Mouse (Mus musculus): ENCODE data around the gene Med26.
A peak's percentile ranks its signal among the peaks of the same experiment; 100 is the strongest.

Gene Med26

DNA sequence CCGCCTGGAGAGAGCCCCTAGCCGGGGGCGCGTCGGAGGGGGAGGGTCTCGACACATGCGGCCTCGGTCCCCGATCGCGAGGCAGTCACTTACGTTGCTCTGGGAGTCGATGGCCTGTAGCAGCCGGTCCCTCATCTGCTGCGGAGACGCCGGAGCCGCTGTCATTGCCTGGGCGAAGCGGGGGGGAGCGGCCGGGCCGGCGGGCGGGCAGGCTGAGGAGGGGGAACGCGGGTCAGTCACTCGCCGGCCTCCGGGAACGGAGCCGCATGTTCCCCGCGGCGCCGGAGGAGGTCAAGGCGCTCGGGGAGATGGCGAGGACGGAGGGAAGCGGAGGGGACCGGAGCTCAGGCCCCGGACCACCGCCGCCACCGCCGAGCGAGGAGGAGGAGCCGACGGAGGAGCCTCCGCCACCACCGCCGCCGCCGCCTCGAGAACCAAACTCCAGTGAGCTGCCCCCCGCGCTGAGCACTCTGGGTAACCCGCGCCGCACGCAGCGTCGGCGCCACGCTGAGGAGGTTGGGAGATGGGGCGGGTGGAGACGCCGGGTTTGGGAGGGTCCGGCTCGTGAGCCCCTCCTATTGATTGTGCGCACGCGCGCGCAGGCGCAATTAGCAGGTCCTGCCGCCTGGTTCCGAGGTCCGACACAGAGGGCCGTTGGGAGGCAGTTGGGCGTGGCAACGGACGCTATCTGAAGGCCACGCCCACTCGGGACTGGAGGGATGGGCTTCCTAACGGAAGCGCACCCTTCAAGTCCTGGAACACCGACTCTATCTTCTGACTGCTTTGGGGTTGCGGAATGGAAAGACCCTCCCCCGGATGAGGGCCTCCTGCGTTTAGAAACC, at the start of gene Med26:
Gene Med26, minus strand, starts transcription at position 469 of the 842 bp plus-strand sequence.
- peak; percentile 98 for DNase-seq

GRCm38 (mm10) chr8:72590198-72590597, 42.1 kb upstream of the Med26 start:
- DNase-seq = peak in 1 of 2 experiments; percentile 31

GRCm38 (mm10) chr8:72589286-72589685, 41.2 kb upstream of the Med26 start:
- DNase-seq = no peak

GRCm38 (mm10) chr8:72588865-72589264, 40.8 kb upstream of the Med26 start:
- no peak for DNase-seq

- DNase-seq = peak; percentile 38 to 55
These were observed 39.7 kb upstream of the Med26 start for GRCm38 (mm10) chr8:72587806-72588205.

DNA sequence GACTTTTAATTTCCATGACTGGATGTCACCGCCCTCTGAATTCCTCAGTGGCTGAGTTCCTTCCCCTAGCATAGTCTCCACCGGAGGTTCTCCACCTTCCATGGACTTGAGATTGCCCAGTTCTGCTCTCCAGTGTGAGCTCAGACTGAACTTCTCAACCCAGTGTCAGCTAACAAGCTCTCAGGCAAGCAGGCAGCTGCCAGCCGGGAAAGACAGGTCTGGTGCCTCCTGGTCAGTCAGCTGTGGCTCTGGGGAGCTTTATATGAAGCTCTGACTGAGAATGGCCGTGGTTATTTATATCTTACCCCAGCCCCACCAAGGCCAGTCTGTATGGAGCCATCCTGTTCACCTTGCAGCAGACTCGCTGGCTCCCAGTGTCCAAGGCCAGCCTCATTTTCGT, 36.3 kb upstream of the Med26 start:
- DNase-seq = no peak

GRCm38 (mm10) chr8:72583056-72583771, 35.1 kb upstream of the Med26 start:
- no peak for DNase-seq

DNA sequence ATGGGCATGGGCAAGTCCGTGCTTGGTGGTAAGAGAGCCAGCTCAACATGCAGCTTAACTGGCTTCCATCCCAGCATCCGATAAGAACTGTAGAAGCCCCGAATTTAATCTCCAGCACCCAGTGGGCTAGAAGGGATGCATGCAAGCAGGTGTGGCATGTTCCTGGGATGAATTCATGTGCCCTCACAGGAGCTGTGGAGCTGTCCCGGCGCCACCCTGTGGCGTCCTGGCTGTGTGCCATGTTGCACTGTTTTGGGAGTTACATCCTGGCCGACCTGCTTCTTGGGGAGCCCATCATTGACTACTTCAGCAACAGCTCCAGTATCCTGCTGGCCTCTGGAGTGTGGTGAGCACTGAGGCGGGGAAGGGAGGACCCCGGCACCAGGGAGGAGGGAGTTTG, 31.3 kb upstream of the Med26 start:
- DNase-seq = peak; percentile 17 to 21

GRCm38 (mm10) chr8:72577941-72578340, 29.9 kb upstream of the Med26 start:
- no peak for DNase-seq

DNA sequence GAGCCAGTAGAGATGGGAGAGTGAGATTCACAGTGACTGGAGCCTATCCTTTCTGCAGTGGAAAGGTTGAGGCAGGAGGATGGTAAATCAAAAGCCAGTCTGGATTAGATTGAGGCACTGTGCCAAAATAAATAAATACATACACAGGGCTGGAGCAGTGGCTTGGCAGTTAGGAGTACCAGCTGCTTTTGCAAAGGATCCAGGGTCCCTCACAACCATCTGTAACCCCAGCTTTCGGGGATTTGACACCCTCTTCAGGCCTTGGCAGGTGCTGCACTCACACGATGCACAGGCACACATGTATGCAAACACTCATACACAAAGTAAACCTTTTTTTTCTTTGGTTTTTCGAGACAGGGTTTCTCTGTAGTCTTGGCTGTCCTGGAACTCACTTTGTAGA, 29.2 kb upstream of the Med26 start:
- no peak for DNase-seq

- no peak for DNase-seq
These were observed 27.8 kb upstream of the Med26 start for GRCm38 (mm10) chr8:72575915-72576314.

- no peak for DNase-seq
These were observed 25.4 kb upstream of the Med26 start for GRCm38 (mm10) chr8:72573450-72573849.

- peak in 1 of 2 experiments; percentile 42 for DNase-seq
These were observed 24.4 kb upstream of the Med26 start for GRCm38 (mm10) chr8:72572507-72572906.

DNA sequence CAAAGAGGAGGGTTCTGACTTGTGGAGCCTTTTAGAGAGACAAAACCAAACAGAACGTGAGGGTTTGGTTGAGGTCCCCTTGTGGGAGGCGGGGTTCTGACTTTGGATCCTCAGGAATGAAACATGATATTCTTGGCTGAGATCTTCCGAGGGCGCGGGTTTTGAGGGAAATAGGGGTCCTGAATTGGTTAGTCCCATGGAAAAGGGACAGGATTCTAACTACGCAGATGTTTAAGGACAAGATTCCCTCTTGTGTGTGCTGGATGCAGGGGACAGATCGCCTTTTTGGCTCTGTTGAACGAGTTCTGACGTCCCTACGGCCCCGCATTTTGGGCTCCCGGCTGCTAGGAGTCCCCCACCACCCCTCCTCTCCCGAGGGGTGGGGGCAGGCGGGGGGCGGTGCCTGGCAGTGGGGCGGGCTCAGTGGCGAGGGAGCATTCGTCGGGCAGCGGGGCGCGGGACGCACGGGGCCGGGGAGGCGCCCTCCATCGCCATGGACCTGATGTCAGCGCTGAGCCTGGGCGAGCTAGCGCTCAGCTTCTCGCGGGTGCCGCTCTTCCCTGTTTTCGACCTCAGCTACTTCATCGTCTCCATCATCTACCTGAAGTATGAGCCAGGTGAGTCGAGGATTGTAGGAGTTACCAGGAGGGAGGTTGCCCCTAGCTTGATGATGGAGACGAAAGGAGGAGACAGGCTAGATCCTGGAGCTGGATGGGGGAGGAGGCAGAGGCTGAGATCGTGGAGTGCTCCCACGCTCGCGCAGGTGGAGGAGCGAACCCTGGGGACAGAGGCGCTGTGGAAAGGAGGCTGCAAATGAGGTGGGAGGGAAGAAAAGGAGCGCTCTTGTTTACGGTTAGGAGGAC, 23.8 kb upstream of the Med26 start, which contains the start of gene Tmem38a:
Gene Tmem38a, plus strand, starts transcription at position 445 of the 863 bp plus-strand sequence.
- peak; percentile 76 to 81 for DNase-seq

DNA sequence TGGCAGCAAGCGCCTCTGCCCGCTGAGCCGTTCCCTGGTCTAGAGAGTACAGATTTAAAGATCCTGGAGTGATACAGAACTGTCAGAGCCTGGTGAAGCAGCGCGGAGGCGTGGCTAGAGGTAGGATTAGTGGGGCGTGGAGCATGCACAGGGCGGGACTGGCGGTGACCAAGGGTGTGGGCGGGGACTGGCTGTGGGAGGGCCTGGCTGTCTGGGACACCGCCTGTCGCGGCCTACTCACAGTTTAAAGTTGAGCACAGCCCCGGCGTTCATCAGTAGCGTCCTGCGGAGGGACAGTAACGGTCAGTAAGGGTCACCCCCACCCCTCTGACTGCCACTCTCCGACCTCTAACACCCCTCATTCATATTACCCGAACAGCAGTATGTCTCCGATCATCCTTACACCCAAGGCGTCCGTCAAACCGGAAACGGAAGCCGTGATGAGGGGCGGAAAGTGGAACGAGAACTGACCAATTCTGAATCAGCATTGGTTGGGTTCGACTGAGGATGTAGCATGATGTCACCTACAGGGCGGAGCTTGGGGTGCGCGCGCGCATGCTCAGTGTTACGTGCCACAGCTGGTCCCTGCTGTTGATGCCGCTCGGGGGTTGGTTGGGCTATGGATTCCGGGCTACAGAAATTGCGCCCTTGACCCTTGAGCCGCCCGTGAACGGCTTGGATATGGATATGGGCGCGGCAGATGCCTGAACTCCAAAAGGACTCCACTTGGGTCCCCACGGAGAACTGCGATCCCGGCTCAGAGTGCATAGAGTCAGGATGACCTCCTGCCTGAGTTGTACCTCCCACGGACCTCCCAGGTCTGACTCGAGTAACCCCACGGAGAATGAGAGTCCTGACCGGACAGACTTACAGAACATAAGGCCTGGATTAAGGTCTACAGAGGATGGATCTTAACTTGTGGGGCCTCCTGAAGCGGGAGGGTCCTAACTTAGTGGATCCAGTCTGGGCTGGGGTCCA, 22.9 kb upstream of the Med26 start, which contains the start of gene Smim7:
Gene Smim7, minus strand, starts transcription at position 456 of the 978 bp plus-strand sequence.
- DNase-seq = peak; percentile 97

DNA sequence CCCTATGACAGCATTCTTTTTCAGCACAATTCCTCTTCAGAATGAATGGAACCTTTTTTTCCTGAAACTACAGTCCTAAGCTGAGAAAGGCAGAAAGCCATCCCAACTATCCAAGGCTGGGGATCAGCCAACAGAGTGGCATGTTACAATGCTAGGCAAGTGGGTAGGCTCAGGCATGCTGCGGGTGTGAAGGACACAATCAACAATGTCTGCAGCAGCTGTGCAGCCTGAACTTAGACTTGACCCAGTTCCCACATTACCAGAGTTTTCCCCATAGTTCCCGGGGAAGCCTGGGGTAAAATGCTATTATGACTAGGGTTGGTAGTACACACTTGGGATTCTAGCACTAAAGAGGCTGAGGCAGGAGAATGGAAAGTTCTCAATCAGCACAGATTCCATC, 17.9 kb upstream of the Med26 start:
- DNase-seq = no peak

- DNase-seq = no peak
These were observed 13.1 kb upstream of the Med26 start for GRCm38 (mm10) chr8:72561111-72561689.

DNA sequence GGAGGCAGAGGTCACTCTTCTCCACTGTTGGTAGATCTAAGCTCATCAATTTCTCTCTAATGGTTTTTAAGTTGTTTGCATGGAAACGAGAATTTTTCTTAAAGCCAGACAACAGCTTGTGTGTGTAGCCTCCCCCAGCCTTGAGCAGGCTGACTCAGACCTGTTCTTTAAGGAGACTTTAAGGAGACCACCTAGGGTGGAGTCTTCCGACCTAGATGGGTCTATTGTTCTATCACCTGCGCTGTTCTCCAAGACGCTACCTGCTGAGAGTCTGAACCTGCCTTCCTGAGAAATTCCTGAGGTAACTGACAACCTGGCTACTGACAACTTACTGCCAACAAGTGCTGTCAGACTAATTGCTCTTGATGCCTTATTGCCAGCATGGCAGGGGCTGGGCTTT, 7.7 kb upstream of the Med26 start:
- no peak for DNase-seq

DNA sequence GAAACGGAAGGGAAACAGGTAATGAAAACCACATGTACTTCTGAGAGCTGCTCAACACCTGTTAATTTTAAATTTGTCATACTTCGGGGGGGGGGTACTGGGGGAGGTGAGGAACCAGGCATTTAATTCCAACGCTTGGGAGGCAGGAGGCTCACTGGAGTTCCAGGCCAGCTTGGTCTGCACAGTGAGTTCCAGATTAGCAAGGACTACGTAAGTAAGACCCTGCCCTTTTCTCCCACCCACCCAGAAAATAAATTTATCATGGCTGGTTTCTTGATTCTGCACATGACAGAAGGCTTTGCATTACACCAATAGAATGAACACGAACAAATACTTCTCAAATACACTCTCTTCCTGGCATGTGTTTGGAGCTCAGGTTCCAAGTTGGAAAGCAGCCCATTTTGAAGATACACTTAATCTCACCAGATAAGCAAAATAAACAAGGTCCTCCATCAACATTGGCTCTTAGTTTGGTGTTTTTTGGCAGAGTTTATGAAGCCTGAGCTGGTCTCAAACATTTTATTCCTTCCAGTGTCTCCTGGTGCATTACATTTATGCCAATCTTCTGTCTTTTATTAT, 1.3 kb upstream of the Med26 start:
- no peak for DNase-seq

DNA sequence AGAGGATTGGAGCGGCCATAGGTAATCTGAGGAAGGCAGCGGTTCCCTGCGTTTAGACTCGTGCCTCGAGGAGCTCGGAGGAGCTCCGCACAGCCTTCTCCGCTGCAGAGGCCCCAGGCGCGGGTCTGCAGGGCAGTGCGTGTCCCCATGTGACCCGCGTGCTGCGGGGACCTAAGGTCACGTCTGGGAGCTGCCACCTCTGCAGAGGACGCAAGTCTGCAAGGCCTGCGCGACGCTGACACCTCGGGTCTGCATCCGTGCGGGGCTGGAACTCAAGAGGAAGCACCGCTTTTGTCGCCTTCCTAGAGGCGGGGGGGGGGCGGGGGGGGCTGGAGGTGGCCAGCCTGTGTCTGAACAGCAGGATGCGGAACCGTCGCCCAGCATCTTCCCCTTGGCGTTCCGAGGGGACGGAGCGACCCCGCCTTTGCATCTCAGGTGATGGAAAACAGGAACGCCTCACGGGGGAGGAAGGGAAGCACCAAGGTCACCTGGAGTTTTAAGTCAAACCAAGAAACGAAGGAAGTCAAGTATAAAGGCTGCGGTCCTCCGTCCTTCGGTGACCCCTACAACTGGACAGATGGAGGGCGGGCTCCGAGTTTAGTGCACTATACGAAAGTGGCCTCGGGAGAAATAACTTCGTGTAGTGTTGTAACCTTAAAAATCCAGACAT, 709 bp upstream of the Med26 start:
- peak in 1 of 2 experiments; percentile 42 for DNase-seq
